Mouse (Mus musculus): Measurements from ENCODE around the gene Zdhhc9. TPM values are rescaled to one million over a fixed set of nuclear protein-coding genes. Genes with fewer than 3 reads are reported as not detected.
A peak's percentile ranks its signal among the peaks of the same experiment; 100 is the strongest.
"Not testable (repeated sequence)": the region's sequence is repeated elsewhere in the genome, so short reads cannot be mapped to it uniquely, and the experiment has no call there.

Gene Zdhhc9
- 6.3 and 7.0 TPM in 2 replicates for polyA plus RNA-seq (2015; fragmentation: Nextera tagmentation; extraction: Ambion mirVana)

DNA sequence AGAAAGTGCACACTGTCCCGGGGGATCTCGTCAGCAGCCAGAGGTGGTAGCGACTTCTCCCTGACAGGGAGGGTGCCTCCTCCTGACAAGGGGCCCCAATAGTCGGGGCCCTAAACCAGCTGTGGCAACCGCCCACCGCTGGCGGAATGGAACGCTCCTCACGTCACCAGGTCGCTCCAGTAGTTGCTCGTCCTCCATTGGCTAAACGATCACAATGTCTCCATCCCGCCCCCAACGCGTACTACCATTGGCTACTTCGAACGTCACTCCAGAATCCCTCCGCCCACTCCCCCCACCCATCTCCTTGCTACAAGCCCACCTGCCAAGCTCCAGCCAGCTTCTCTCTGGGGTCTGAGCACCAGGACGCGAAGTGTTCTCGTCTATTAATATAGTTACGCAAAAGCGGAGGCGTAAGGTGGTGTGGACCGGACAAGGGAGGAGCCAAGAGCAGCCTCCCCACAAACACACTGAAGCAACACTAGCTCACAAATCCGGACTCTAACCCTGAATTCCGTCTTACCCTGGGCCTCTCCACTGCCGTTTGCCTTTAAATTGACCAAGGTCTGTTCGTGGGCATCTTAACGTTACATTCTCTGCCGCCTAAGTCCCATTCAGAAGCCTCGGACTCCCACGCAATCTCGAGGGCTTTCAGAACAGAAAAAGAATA is at the start of gene Zdhhc9:
Gene Zdhhc9 (minus strand): TSS at position 360 of the 667 bp plus-strand sequence.
- Histone ChIP-seq H3K4me1 (no peaks in the 10 kb centered on the region), H3K4me2 (peak within 1 kb of the TSS; percentile 46), H3K27me3 (no peaks in the 10 kb centered on the region), H3K36me3 (no peaks in the 10 kb centered on the region), H3K9me3 (no peaks in the 10 kb centered on the region), H3K9ac (peak within 1 kb of the TSS; percentile 48; the same call in 1 of the 2 replicates), H3K27ac (peak within 1 kb of the TSS; percentile 73), H3K4me3 (peak within 1 kb of the TSS; percentile 63)
- peak; percentile 98 for ATAC-seq (ENCODE audit: insufficient number of reproducible peaks, low FRiP score, low TSS enrichment, low read depth)
- 18% methylated on average over 34 of the region's 34 CpGs for WGBS

DNA sequence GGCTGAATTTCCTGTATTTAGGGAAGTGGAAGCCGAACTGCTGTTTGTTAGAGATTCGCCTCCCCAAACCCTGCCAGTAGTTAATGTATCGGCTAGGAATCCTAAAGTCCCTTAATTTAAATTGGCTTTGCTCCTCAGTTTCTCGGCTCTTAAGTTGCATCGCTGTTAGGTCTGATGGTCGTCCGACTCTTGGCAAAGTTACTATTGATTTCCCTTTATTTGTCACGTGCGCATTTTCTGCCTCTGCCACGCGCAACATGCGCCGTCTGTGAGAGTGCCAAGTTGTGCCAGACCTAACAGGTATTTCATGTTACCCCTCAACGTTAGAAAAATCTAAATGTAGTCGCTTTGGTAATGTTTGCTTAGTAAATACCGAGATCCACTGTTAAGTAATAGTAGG is 48.3 kb upstream of the Zdhhc9 start:
- Histone ChIP-seq H3K4me2 (peak overlapping the region; percentile 47), H3K36me3 (peaks cover 9% of the 10 kb centered on the region; the same call in 1 of the 2 replicates), H3K27me3 (no peaks in the 10 kb centered on the region), H3K27ac (0 out of 2 replicates have a peak overlapping the region, but pooled peaks have one; percentile 47), H3K4me1 (no peaks in the 10 kb centered on the region; the same call in 1 of the 2 replicates), H3K9ac (no peak overlapping the region), H3K9me3 (no peaks in the 10 kb centered on the region), H3K4me3 (peak overlapping the region; percentile 53)
- ATAC-seq (ENCODE audit: insufficient number of reproducible peaks, low FRiP score, low TSS enrichment, low read depth) = no peak
- WGBS = 16% methylated on average over 16 of the region's 16 CpGs

DNA sequence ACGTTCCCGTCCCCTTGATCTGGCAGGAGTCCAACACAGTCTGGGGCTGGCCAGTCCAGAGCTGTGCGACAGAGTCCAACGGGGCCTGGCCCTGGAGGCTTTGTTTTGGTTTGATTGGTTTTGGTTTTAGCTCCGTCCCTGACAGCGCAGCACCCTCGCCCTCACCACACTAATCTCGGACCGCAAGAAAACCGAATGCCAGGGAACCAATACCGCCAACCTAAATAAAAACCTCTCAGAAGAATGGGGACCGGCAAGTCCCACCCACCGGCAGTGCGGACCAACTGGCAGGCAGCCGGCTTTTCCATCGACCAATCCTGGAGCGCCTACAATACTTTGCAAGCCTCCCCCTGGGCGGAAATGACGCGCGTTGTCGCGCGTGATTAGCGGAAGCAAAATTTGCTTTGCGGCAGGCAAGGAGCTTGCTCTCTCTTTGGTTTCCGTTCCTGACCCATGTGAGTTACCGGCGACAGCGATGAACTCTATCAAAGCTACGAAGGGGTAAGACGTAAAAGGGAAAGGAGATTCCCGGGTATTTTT is 47.9 kb upstream of the Zdhhc9 start, which contains the start of gene Utp14a:
Gene Utp14a (plus strand): TSS at position 395 of the 540 bp plus-strand sequence.
- peak; percentile 93 for ATAC-seq (ENCODE audit: insufficient number of reproducible peaks, low FRiP score, low TSS enrichment, low read depth)
- Histone ChIP-seq H3K4me2 (peak within 1 kb of the TSS; percentile 54), H3K36me3 (0 out of 2 replicates have a peak, but pooled peaks cover 7% of the 10 kb centered on the region), H3K27ac (peak within 1 kb of the TSS; percentile 85), H3K4me3 (peak within 1 kb of the TSS; percentile 53), H3K9me3 (no peaks in the 10 kb centered on the region), H3K9ac (0 out of 2 replicates have a peak within 1 kb of the TSS, but pooled peaks have one; percentile 23), H3K4me1 (no peaks in the 10 kb centered on the region; the same call in 1 of the 2 replicates), H3K27me3 (no peaks in the 10 kb centered on the region)
- 13% methylated on average over 33 of the region's 33 CpGs for WGBS

DNA sequence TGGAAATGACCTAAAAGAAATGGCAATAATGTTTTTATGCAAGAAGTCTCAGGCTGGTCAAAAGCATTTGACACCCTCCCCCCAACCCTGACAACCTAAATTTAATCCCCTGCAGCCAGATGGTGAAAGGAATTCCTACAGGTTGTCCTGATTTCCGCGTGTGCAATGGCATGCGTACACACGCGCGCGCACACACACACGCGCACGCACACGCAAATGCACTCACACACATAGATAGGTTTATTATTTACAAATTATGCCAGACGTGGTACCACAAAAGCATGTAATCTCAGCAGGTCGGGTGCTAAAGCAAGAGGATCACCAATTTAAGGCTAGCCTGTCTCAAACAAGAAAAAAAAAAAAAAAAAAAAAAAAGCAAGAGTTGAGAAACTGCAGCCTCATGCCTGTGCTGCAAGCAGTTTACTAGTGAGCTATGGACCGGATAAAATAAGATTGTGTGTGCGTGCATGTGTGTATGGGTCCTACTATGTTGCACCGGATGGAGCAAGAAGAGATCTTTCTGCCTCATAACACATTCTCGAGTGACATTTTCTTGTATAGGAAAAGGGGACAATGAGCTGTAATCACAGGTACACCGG is 47.3 kb upstream of the Zdhhc9 start:
- peak; percentile 7; the same call in 1 of the 2 replicates for ATAC-seq (ENCODE audit: insufficient number of reproducible peaks, low FRiP score, low TSS enrichment, low read depth)
- no peaks in the 10 kb centered on the region; the same call in 1 of the 2 replicates for H3K4me1 ChIP-seq
- H3K4me2 ChIP-seq = peak overlapping the region; percentile 54
- H3K4me3 ChIP-seq = peak overlapping the region; percentile 53
- WGBS = 23% methylated on average over 18 of the region's 18 CpGs
- 0 out of 2 replicates have a peak, but pooled peaks cover 4% of the 10 kb centered on the region for H3K36me3 ChIP-seq
- H3K27me3 ChIP-seq = no peaks in the 10 kb centered on the region
- H3K9ac ChIP-seq = 0 out of 2 replicates have a peak overlapping the region, but pooled peaks have one; percentile 23
- H3K27ac ChIP-seq = peak overlapping the region; percentile 85
- H3K9me3 ChIP-seq = no peaks in the 10 kb centered on the region

DNA sequence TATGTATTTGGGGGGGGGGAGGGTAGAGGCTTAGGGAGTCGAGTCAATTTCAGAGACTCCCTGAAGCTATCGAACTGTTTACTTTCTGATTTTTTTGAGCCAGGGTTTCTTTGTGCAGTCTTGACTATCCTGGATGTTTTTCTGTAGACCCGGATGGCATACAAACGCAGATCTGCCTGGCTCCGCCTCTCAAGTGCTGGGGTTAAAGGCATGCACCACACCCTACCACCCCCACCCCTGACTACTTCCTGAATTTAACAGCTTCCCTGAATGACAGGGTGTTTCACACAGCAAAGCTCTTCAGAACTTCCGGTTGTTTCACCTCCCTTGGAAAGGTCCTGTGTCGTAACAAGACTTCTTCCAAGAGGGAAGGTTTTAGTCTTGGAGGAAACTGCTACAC is 25.7 kb upstream of the Zdhhc9 start:
- Histone ChIP-seq H3K27ac (no peak overlapping the region), H3K4me2 (no peak overlapping the region), H3K4me1 (no peaks in the 10 kb centered on the region), H3K4me3 (no peak overlapping the region), H3K9me3 (no peaks in the 10 kb centered on the region), H3K9ac (no peak overlapping the region), H3K27me3 (no peaks in the 10 kb centered on the region), H3K36me3 (no peaks in the 10 kb centered on the region)
- no peak for ATAC-seq (ENCODE audit: insufficient number of reproducible peaks, low FRiP score, low TSS enrichment, low read depth)
- WGBS = 56% methylated on average over 7 of the region's 7 CpGs

DNA sequence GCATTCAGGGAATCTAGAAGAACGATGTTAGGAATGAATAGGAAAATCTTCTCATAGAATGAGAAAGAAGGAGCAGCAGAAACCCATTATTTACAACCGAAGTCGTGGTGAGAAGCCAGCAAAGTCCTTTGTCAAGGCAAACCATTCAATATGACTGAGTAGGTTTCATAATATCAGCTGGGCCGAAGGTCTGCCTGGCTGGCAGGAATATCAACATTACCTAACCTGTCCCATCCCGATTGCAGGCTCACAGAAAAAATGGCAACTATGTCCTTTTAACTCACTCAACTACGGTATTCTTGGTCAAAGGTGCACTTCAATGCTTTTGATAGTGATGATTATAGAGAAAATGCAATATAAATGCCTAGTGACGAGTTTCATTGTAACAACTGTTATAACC is 17.5 kb upstream of the Zdhhc9 start:
- Histone ChIP-seq H3K27ac (no peak overlapping the region), H3K4me1 (no peaks in the 10 kb centered on the region), H3K9me3 (no peaks in the 10 kb centered on the region), H3K4me3 (no peak overlapping the region), H3K4me2 (no peak overlapping the region), H3K36me3 (no peaks in the 10 kb centered on the region), H3K27me3 (no peaks in the 10 kb centered on the region), H3K9ac (no peak overlapping the region)
- 76% methylated on average over 7 of the region's 7 CpGs for WGBS
- ATAC-seq (ENCODE audit: insufficient number of reproducible peaks, low FRiP score, low TSS enrichment, low read depth) = no peak

DNA sequence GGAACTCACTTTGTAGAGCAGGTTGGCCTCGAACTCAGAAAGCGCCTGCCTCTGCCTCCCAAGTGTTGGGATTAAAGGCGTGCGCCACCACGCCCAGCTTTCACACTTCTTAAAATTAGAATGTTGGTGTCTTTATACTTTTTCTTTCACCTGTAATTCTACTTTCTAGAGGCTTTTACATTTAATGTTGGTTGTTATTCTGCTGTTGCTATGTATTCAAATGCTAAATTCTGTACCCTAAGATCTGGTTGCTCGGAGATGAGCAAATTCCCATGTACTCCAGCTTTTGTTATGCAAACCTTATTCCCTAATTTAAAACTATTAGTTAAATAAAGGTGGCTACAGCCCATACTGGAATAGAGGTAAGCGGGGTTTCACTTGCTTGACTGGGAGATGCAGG is 14.0 kb upstream of the Zdhhc9 start:
- no peak overlapping the region for H3K4me2 ChIP-seq
- no peak overlapping the region for H3K27ac ChIP-seq
- H3K9me3 ChIP-seq = no peaks in the 10 kb centered on the region
- H3K4me1 ChIP-seq = no peaks in the 10 kb centered on the region
- no peak for ATAC-seq (ENCODE audit: insufficient number of reproducible peaks, low FRiP score, low TSS enrichment, low read depth)
- WGBS = 82% methylated on average over 7 of the region's 7 CpGs
- H3K27me3 ChIP-seq = no peaks in the 10 kb centered on the region
- H3K4me3 ChIP-seq = no peak overlapping the region
- H3K36me3 ChIP-seq = no peaks in the 10 kb centered on the region
- no peak overlapping the region for H3K9ac ChIP-seq

DNA sequence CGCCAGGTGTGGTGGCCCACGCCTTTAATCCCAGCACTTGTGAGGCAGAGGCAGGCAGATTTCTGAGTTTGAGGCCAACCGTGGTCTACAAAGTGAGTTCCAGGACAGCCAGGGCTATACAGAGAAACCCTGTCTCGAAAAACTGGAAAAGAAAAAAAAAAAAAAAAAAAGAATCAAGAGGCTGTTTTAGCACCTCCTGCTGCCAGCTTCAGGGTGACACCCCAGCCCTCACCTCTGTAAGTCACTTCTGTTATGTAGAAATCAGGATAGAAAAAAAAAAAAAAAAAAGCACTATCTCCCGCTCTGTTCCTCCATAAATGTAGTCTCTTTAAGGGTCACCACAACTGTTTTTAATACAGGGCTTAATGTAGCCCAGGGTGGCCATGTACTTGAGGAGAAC is 10.8 kb upstream of the Zdhhc9 start:
- H3K9me3 ChIP-seq = no peaks in the 10 kb centered on the region
- 78% methylated on average over 5 of the region's 5 CpGs for WGBS
- H3K27me3 ChIP-seq = no peaks in the 10 kb centered on the region
- H3K4me1 ChIP-seq = no peaks in the 10 kb centered on the region
- H3K4me2 ChIP-seq = no peak overlapping the region
- no peak overlapping the region for H3K27ac ChIP-seq
- no peak overlapping the region for H3K9ac ChIP-seq
- ATAC-seq (ENCODE audit: insufficient number of reproducible peaks, low FRiP score, low TSS enrichment, low read depth) = no peak
- H3K4me3 ChIP-seq = no peak overlapping the region
- no peaks in the 10 kb centered on the region for H3K36me3 ChIP-seq

- WGBS = 86% methylated on average over 3 of the region's 4 CpGs
- not testable (repeated sequence) for H3K4me1 ChIP-seq; H3K4me3 ChIP-seq; H3K9me3 ChIP-seq; H3K27ac ChIP-seq; H3K4me2 ChIP-seq; H3K27me3 ChIP-seq; H3K9ac ChIP-seq; ATAC-seq (ENCODE audit: insufficient number of reproducible peaks, low FRiP score, low TSS enrichment, low read depth); H3K36me3 ChIP-seq
Measured at GRCm38 (mm10) chrX:48209746-48210145, 1.1 kb upstream of the Zdhhc9 start.

- WGBS = 21% methylated on average over 36 of the region's 36 CpGs
- Histone ChIP-seq H3K27me3 (no peaks in the 10 kb centered on the region), H3K9me3 (no peaks in the 10 kb centered on the region), H3K9ac (peak overlapping the region; percentile 48; the same call in 1 of the 2 replicates), H3K4me3 (peak overlapping the region; percentile 63), H3K27ac (peak overlapping the region; percentile 73), H3K4me2 (peak overlapping the region; percentile 46), H3K36me3 (no peaks in the 10 kb centered on the region), H3K4me1 (no peaks in the 10 kb centered on the region)
- ATAC-seq (ENCODE audit: insufficient number of reproducible peaks, low FRiP score, low TSS enrichment, low read depth) = peak; percentile 82
Measured at GRCm38 (mm10) chrX:48207761-48208487, 754 bp downstream of the Zdhhc9 start.

DNA sequence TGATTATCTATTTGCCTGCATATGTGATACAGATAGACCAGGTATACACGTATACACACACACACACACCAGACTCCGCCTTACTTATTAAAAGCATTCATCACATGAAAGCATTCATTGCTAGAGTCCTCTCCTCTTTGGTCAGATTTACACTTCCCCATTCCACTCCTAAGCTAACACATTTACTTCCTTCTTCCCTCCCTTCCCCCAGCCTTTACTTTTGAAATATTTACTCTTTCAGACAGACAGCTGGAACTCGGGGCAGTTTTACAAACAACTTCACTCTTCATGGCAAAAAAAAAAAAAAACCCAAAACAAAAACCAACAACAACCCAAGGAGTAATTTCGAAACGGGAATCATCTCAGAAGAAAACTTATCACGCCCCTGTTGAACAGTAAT is 4.2 kb downstream of the Zdhhc9 start:
- Histone ChIP-seq H3K27me3 (no peaks in the 10 kb centered on the region), H3K9ac (no peak overlapping the region), H3K36me3 (no peaks in the 10 kb centered on the region), H3K27ac (no peak overlapping the region), H3K4me1 (no peaks in the 10 kb centered on the region), H3K4me3 (no peak overlapping the region), H3K4me2 (no peak overlapping the region), H3K9me3 (no peaks in the 10 kb centered on the region)
- WGBS = 69% methylated on average over 6 of the region's 6 CpGs
- ATAC-seq (ENCODE audit: insufficient number of reproducible peaks, low FRiP score, low TSS enrichment, low read depth) = no peak
